Mouse (Mus musculus): ENCODE data around the gene Ifnar1. TPM values are rescaled to one million over a fixed set of nuclear protein-coding genes. Genes with fewer than 3 reads are reported as not detected.

Ifnar1 gene
- polyA plus RNA-seq, 1 experiment from 2014 or later = 69.6 TPM

DNA sequence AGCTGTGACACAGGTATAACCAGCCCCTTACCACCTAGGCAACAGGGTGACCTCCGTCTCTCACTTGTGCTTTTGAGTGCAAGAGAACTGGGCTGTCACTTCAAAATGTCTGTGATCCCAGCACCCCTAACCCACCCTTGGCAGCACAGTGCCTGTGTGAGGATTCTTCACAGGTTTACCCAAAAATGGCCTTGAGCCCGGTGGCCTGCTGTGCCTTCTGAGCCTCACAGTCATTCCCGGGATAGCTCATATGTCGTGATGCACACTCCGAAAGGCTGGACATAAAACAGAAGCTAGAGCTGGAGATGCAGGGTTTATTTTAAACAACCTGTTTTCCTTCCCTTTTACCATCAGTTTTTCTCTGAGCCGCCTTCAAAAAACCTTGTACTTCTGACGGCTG, 19.7 kb downstream of the Ifnar1 start:
- Histone ChIP-seq H3K4me2 (replicated peaks; ENCODE audit: low read depth, low read length) (no peak overlapping the region), H3K9ac (ENCODE audit: low read depth, low read length) (no peak overlapping the region), H3K4me1 (ENCODE audit: control insufficient read depth, insufficient read depth, low read length) (no peaks in the 10 kb centered on the region), H3K27ac (ENCODE audit: low read depth, low read length) (no peak overlapping the region), H3K36me3 (ENCODE audit: control insufficient read depth, insufficient read depth, low read length) (peaks cover 71% of the 10 kb centered on the region), H3K27me3 (ENCODE audit: control insufficient read depth, insufficient read depth, low read length) (no peaks in the 10 kb centered on the region), H3K9me3 (ENCODE audit: control insufficient read depth, low read length) (no peaks in the 10 kb centered on the region), H3K4me3 (ENCODE audit: low read length) (no peak overlapping the region)
- WGBS = 95% methylated on average over 7 of the region's 7 CpGs
- no peak for ATAC-seq (ENCODE audit: low FRiP score, low TSS enrichment)

DNA sequence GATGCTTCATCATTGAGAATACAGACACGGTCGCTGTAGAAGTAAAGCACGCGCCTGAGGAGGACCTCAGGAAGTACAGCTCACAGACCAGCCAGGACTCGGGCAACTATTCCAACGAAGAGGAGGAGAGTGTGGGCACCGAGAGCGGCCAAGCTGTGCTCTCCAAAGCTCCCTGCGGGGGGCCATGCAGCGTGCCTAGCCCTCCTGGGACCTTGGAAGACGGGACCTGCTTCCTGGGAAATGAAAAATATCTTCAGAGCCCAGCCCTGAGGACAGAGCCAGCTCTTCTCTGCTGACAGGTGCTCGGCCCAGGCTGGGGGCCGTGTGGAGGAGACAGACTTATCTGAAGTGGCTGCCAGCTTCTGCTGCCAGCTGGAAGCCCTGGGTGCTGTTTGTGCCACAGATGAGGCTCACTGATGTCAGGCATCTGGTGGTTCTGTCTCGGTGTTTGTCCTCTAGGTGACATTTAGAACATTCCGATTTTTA, 20.1 kb downstream of the Ifnar1 start:
- Histone ChIP-seq H3K27me3 (ENCODE audit: control insufficient read depth, insufficient read depth, low read length) (no peaks in the 10 kb centered on the region), H3K9me3 (ENCODE audit: control insufficient read depth, low read length) (no peaks in the 10 kb centered on the region), H3K36me3 (ENCODE audit: control insufficient read depth, insufficient read depth, low read length) (peaks cover 68% of the 10 kb centered on the region), H3K9ac (ENCODE audit: low read depth, low read length) (no peak overlapping the region), H3K4me2 (replicated peaks; ENCODE audit: low read depth, low read length) (no peak overlapping the region), H3K27ac (ENCODE audit: low read depth, low read length) (no peak overlapping the region), H3K4me3 (ENCODE audit: low read length) (no peak overlapping the region), H3K4me1 (ENCODE audit: control insufficient read depth, insufficient read depth, low read length) (no peaks in the 10 kb centered on the region)
- 92% methylated on average over 15 of the region's 15 CpGs for WGBS
- ATAC-seq (ENCODE audit: low FRiP score, low TSS enrichment) = no peak

DNA sequence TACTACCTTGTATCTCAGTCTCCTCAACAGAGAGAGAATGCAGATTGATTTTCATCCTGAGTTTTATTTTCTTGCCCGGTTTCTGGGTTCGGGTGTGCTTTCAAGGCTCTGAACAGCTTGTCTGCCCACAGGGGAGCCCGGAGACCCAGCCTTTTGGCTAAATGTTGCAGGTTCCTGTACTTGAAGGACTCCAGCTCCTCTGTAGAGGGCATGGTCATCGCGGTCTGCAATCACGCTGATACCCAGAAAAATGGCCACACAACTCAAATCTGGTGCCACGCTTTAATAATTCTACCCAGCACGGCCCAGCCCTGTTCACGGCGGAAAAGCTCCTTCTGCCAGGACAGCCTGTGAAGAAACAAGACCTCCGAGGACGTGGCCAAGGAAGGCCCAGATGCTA, 21.4 kb downstream of the Ifnar1 start:
- Histone ChIP-seq H3K27ac (ENCODE audit: low read depth, low read length) (no peak overlapping the region), H3K4me3 (ENCODE audit: low read length) (no peak overlapping the region), H3K4me1 (ENCODE audit: control insufficient read depth, insufficient read depth, low read length) (no peaks in the 10 kb centered on the region), H3K9me3 (ENCODE audit: control insufficient read depth, low read length) (no peaks in the 10 kb centered on the region), H3K36me3 (ENCODE audit: control insufficient read depth, insufficient read depth, low read length) (peaks cover 55% of the 10 kb centered on the region), H3K4me2 (replicated peaks; ENCODE audit: low read depth, low read length) (no peak overlapping the region), H3K27me3 (ENCODE audit: control insufficient read depth, insufficient read depth, low read length) (no peaks in the 10 kb centered on the region), H3K9ac (ENCODE audit: low read depth, low read length) (no peak overlapping the region)
- ATAC-seq (ENCODE audit: low FRiP score, low TSS enrichment) = no peak
- WGBS = 95% methylated on average over 12 of the region's 12 CpGs

DNA sequence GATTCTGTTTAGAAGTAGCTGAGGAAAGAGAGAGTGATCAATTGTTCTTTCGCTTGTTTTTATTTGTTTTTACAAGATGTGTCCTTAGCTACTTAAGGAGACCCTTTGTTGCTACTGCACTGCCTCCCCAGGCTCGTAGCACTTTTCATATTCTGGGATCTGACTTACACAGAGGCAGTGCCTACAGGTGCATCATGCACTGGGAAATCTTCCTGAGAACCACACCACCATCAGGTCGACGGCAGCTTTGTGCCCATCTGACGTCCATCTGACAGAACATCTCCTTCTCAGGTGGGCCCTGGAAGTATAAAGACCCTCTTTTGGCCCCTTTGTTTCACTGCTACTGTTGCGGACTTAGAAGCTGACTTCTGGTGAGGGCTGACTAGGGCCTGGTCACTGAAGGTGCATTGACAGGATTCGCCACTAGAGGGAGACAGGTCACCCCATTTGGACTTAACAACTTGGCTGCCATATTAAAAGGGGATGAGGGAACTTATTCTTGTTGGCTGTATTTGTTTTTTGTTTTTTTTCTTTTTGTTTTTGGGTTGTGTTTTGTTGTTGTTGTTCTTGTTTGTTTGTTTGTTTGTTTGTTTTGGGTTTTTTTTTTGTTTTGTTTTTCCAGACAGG, 27.2 kb downstream of the Ifnar1 start:
- Histone ChIP-seq H3K9me3 (ENCODE audit: control insufficient read depth, low read length) (no peaks in the 10 kb centered on the region), H3K36me3 (ENCODE audit: control insufficient read depth, insufficient read depth, low read length) (peaks cover 5% of the 10 kb centered on the region; the same call in 1 of the 2 replicates), H3K9ac (ENCODE audit: low read depth, low read length) (no peak overlapping the region), H3K4me2 (replicated peaks; ENCODE audit: low read depth, low read length) (no peak overlapping the region), H3K4me3 (ENCODE audit: low read length) (no peak overlapping the region), H3K27me3 (ENCODE audit: control insufficient read depth, insufficient read depth, low read length) (no peaks in the 10 kb centered on the region), H3K27ac (ENCODE audit: low read depth, low read length) (no peak overlapping the region), H3K4me1 (ENCODE audit: control insufficient read depth, insufficient read depth, low read length) (no peaks in the 10 kb centered on the region)
- ATAC-seq (ENCODE audit: low FRiP score, low TSS enrichment) = peak; percentile 79
- 34% methylated on average over 7 of the region's 7 CpGs for whole genome bisulfite sequencing

DNA sequence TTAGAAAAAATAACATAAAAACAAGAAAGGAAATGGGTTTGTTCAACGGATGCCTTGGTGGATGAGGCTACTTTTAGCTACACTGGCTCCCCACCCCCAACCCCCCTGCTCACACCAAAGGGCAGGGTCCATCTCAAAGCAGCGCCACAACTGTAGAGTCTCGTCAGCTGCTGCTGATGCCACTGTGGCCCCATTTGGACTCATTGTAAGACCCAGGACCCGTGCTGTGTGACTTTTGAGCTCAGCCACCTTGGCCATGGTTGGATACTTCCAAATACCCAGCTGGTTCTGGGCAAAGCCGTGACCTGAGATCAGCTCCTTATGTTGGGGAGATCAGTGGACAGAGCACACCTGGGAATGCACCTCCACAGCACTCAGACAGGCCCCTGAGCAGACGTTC, 28.1 kb downstream of the Ifnar1 start:
- 82% methylated on average over 6 of the region's 6 CpGs for WGBS
- no peak overlapping the region for H3K9ac ChIP-seq (ENCODE audit: low read depth, low read length)
- no peaks in the 10 kb centered on the region for H3K4me1 ChIP-seq (ENCODE audit: control insufficient read depth, insufficient read depth, low read length)
- no peak for ATAC-seq (ENCODE audit: low FRiP score, low TSS enrichment)
- no peaks in the 10 kb centered on the region for H3K27me3 ChIP-seq (ENCODE audit: control insufficient read depth, insufficient read depth, low read length)
- H3K4me2 ChIP-seq (replicated peaks; ENCODE audit: low read depth, low read length) = no peak overlapping the region
- no peaks in the 10 kb centered on the region for H3K9me3 ChIP-seq (ENCODE audit: control insufficient read depth, low read length)
- 0 out of 2 replicates have a peak, but pooled peaks cover 3% of the 10 kb centered on the region for H3K36me3 ChIP-seq (ENCODE audit: control insufficient read depth, insufficient read depth, low read length)
- no peak overlapping the region for H3K4me3 ChIP-seq (ENCODE audit: low read length)
- H3K27ac ChIP-seq (ENCODE audit: low read depth, low read length) = no peak overlapping the region

DNA sequence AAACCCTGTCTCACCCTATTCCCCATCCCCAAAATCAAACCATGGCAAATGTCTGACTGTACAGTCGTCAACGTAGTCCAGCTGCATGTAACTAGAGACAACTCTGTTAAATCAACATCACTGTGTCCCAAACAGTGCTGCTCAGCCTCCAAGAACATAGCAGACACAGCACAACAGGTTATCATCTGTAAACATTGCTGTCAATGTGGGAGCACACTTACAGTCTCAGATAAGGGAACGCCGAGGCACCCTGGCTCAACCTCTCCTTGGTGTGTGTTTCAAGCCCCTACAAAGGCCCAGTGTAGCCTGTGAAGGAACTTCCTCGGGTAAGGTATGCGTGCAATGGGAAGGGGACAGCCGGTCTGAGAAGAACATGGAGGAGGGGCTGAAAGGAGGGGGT, 32.0 kb downstream of the Ifnar1 start:
- 71% methylated on average over 7 of the region's 7 CpGs for WGBS
- H3K27me3 ChIP-seq (ENCODE audit: control insufficient read depth, insufficient read depth, low read length) = no peaks in the 10 kb centered on the region
- no peak overlapping the region for H3K27ac ChIP-seq (ENCODE audit: low read depth, low read length)
- H3K4me3 ChIP-seq (ENCODE audit: low read length) = no peak overlapping the region
- H3K4me1 ChIP-seq (ENCODE audit: control insufficient read depth, insufficient read depth, low read length) = no peaks in the 10 kb centered on the region
- H3K9ac ChIP-seq (ENCODE audit: low read depth, low read length) = no peak overlapping the region
- H3K9me3 ChIP-seq (ENCODE audit: control insufficient read depth, low read length) = no peaks in the 10 kb centered on the region
- H3K36me3 ChIP-seq (ENCODE audit: control insufficient read depth, insufficient read depth, low read length) = no peaks in the 10 kb centered on the region
- ATAC-seq (ENCODE audit: low FRiP score, low TSS enrichment) = no peak
- H3K4me2 ChIP-seq (replicated peaks; ENCODE audit: low read depth, low read length) = no peak overlapping the region

DNA sequence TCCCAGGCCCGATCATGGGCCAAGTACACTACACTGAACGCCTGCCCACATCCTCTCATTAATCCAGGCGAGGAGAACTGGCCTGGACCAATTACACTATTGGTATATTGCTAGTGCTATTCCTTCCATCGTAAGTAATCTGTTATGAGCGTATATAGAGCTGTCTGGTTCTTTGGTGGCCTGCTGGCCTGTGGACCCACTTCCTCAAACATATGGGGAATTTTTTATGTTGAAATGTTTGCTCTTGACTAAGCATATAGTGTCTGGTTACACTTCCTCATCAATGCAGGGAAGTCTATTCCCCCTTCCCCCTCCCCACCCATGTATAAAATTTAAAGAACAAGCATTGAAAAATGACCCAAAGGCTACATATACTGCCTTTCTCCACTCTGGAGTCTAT, 37.0 kb downstream of the Ifnar1 start:
- no peak for ATAC-seq (ENCODE audit: low FRiP score, low TSS enrichment)
- Histone ChIP-seq H3K27me3 (ENCODE audit: control insufficient read depth, insufficient read depth, low read length) (no peaks in the 10 kb centered on the region), H3K4me2 (replicated peaks; ENCODE audit: low read depth, low read length) (no peak overlapping the region), H3K36me3 (ENCODE audit: control insufficient read depth, insufficient read depth, low read length) (no peaks in the 10 kb centered on the region), H3K9me3 (ENCODE audit: control insufficient read depth, low read length) (no peaks in the 10 kb centered on the region), H3K4me3 (ENCODE audit: low read length) (no peak overlapping the region), H3K4me1 (ENCODE audit: control insufficient read depth, insufficient read depth, low read length) (no peaks in the 10 kb centered on the region), H3K27ac (ENCODE audit: low read depth, low read length) (no peak overlapping the region), H3K9ac (ENCODE audit: low read depth, low read length) (no peak overlapping the region)
- WGBS = 86% methylated on average over 5 of the region's 5 CpGs

DNA sequence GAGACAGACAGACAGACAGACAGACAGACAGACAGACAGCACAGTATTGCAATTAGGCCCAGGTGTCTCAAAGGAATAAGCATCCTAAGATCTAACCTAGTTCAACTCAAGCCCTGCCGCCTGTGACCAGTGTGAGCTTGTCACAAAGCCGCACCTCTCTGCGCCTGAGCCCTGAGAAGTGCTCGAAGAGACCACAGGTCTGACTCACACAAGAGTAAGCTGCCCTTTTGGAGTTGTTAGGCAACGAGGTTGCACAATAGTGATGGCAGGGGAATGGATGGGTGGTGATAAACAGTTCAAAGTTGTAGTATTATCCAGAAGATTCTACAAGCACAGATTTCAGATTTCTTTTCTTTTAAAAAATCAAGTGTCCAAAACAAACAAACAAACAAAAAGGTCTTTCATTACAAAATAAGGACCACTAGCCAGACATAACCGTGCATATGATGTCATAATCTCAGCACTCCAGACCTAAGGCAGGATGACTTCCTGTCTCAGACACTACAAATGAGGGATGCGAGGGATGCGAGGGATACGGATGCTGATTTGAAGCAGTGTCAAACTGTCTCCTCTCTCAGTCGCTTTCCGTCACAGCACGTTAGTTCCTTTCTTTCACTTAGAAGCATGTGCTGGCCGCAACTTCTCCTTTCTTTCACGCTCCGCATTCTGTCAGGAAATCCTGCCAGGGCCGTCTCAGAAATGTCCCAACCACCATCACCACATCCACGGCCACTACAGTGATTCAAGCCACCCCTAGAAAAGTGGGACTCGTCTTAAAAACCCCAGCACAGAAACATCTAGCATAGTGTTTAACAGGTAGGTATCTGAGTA, 37.7 kb downstream of the Ifnar1 start:
- no peak for ATAC-seq (ENCODE audit: low FRiP score, low TSS enrichment)
- 78% methylated on average over 18 of the region's 18 CpGs for WGBS
- Histone ChIP-seq H3K4me1 (ENCODE audit: control insufficient read depth, insufficient read depth, low read length) (no peaks in the 10 kb centered on the region), H3K9ac (ENCODE audit: low read depth, low read length) (no peak overlapping the region), H3K4me3 (ENCODE audit: low read length) (no peak overlapping the region), H3K27ac (ENCODE audit: low read depth, low read length) (no peak overlapping the region), H3K36me3 (ENCODE audit: control insufficient read depth, insufficient read depth, low read length) (no peaks in the 10 kb centered on the region), H3K27me3 (ENCODE audit: control insufficient read depth, insufficient read depth, low read length) (no peaks in the 10 kb centered on the region), H3K4me2 (replicated peaks; ENCODE audit: low read depth, low read length) (no peak overlapping the region), H3K9me3 (ENCODE audit: control insufficient read depth, low read length) (no peaks in the 10 kb centered on the region)

DNA sequence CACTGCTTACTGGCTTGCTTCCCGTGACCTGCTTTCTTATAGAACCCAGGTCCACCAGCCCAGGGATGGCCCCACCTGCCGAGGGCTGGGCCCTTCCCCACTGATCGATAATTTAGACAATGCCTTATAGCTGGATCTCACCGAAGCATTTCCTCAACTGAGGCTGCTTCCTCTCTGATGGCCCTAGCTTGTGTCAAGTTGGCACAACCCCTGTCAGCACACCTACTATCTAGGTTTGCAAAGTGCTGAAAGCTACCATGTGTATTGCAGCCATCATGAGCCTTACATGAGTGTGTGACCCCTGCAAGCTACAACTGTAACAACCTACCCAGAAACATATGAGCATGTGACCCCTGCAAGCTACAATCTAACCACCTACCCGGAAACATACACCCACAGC, 39.2 kb downstream of the Ifnar1 start:
- Histone ChIP-seq H3K4me1 (ENCODE audit: control insufficient read depth, insufficient read depth, low read length) (no peaks in the 10 kb centered on the region), H3K4me2 (replicated peaks; ENCODE audit: low read depth, low read length) (no peak overlapping the region), H3K9ac (ENCODE audit: low read depth, low read length) (no peak overlapping the region), H3K9me3 (ENCODE audit: control insufficient read depth, low read length) (no peaks in the 10 kb centered on the region), H3K27ac (ENCODE audit: low read depth, low read length) (no peak overlapping the region), H3K4me3 (ENCODE audit: low read length) (no peak overlapping the region), H3K27me3 (ENCODE audit: control insufficient read depth, insufficient read depth, low read length) (no peaks in the 10 kb centered on the region), H3K36me3 (ENCODE audit: control insufficient read depth, insufficient read depth, low read length) (no peaks in the 10 kb centered on the region)
- 87% methylated on average over 5 of the region's 5 CpGs for WGBS
- no peak for ATAC-seq (ENCODE audit: low FRiP score, low TSS enrichment)

Data from kidney, embryonic 14.5 days (tissue).